Comparison of ENCODE assay signal across 30 mouse cellular contexts in genomic region chr1:40311123-40311522, GRCm38 (mm10). TPM values are rescaled to one million over a fixed set of nuclear protein-coding genes. Genes with fewer than 3 reads are reported as not detected.
DNase-seq lines count a peak whose midpoint lies in the region; ATAC-seq and TF ChIP-seq lines count a peak whose summit lies in the region.
"Had no signal": no experiment of that assay in that cellular context is flagged by ENCODE, and none has a peak within 500 bp of the region (broad histone marks: within the 10 kb centered on the region; RNA-seq: fewer than 3 reads in every experiment).

No protein-coding gene starts in this region.

- H3K36me3 ChIP-seq in liver, postnatal 0 days (replicated peaks; ENCODE audit: insufficient read depth, low read length), result peaks cover 12% of the 10 kb centered on the region
- peaks cover 3% of the 10 kb centered on the region; the same call in 1 of the 2 replicates for H3K36me3 ChIP-seq in liver, embryonic 11.5 days (ENCODE audit: control insufficient read depth, insufficient read depth, low read length)
- H3K36me3 ChIP-seq in midbrain, embryonic 11.5 days (ENCODE audit: control insufficient read depth, insufficient read depth, low read length), result no peaks in the 10 kb centered on the region
- H3K36me3 ChIP-seq in midbrain, postnatal 0 days (ENCODE audit: insufficient read depth, low read length), result no peaks in the 10 kb centered on the region
- H3K36me3 ChIP-seq: forebrain, embryonic 12.5 days; limb, embryonic 12.5 days; midbrain, embryonic 10.5 days; neural tube, embryonic 12.5 days had no signal

- no peaks in the 10 kb centered on the region for H3K9me3 ChIP-seq in liver, postnatal 0 days (ENCODE audit: low read length)
- no peaks in the 10 kb centered on the region for H3K9me3 ChIP-seq in liver, embryonic 11.5 days (ENCODE audit: control insufficient read depth, low read length)
- no peaks in the 10 kb centered on the region for H3K9me3 ChIP-seq in midbrain, embryonic 11.5 days (ENCODE audit: control insufficient read depth, low read length)
- no peaks in the 10 kb centered on the region for H3K9me3 ChIP-seq in midbrain, postnatal 0 days (ENCODE audit: low read length)
- H3K9me3 ChIP-seq: embryonic facial prominence, embryonic 13.5 days; forebrain, embryonic 12.5 days; heart, embryonic 10.5 days; limb, embryonic 12.5 days; midbrain, embryonic 10.5 days; neural tube, embryonic 12.5 days had no signal

- H3K4me3 ChIP-seq in gastrocnemius, adult 2 months, result no peak overlapping the region
- H3K4me3 ChIP-seq in liver, postnatal 0 days (ENCODE audit: low read depth, low read length), result no peak overlapping the region
- no peak overlapping the region for H3K4me3 ChIP-seq in liver, embryonic 11.5 days (ENCODE audit: low read depth, low read length)
- H3K4me3 ChIP-seq in midbrain, embryonic 11.5 days (ENCODE audit: low read depth, low read length), result no peak overlapping the region
- H3K4me3 ChIP-seq in midbrain, postnatal 0 days (ENCODE audit: low read depth, low read length), result no peak overlapping the region
- H3K4me3 ChIP-seq: embryonic facial prominence, embryonic 13.5 days; forebrain, embryonic 12.5 days; heart, embryonic 10.5 days; left cerebral cortex, adult 2 months; limb, embryonic 12.5 days; midbrain, embryonic 10.5 days; myocyte; neural tube, embryonic 12.5 days had no signal

- no peaks in the 10 kb centered on the region for H3K4me1 ChIP-seq in liver, postnatal 0 days (ENCODE audit: insufficient read depth)
- H3K4me1 ChIP-seq in liver, embryonic 11.5 days (replicated peaks; ENCODE audit: control insufficient read depth, insufficient read depth, low read length), result no peaks in the 10 kb centered on the region
- no peaks in the 10 kb centered on the region for H3K4me1 ChIP-seq in midbrain, embryonic 11.5 days (ENCODE audit: control insufficient read depth, insufficient read depth, low read length)
- H3K4me1 ChIP-seq in midbrain, postnatal 0 days (ENCODE audit: insufficient read depth, low read length), result no peaks in the 10 kb centered on the region
- H3K4me1 ChIP-seq: forebrain, embryonic 12.5 days; heart, embryonic 10.5 days; limb, embryonic 12.5 days; midbrain, embryonic 10.5 days; neural tube, embryonic 12.5 days had no signal

- peak; percentile 36 for DNase-seq in gastrocnemius, adult 2 months
- no peak for DNase-seq in gastrocnemius, postnatal 36 days
- DNase-seq in liver, postnatal 0 days, result peak; percentile 55
- DNase-seq in liver, embryonic 11.5 days (ENCODE audit: low spot score), result no peak
- peak; percentile 8 for DNase-seq in midbrain, embryonic 11.5 days (ENCODE audit: low spot score, missing footprints)
- DNase-seq in midbrain, postnatal 0 days (ENCODE audit: low spot score), result no peak
- DNase-seq: adrenal gland, postnatal 25 days; cerebellum, adult 18-20 months; forebrain, postnatal 0 days; gastrocnemius, postnatal 10 days; kidney, adult 9 months; kidney, postnatal 10 days; right cerebral cortex, adult 18-20 months; spleen, adult 18-20 months; thymus, adult 2 months; thymus, postnatal 4 days had no signal

- 63% methylated on average over 3 of the region's 3 CpGs for WGBS in liver, postnatal 0 days (ENCODE audit: insufficient replicate concordance)
- 79% methylated on average over 3 of the region's 3 CpGs for WGBS in liver, embryonic 11.5 days
- 92% methylated on average over 3 of the region's 3 CpGs for WGBS in midbrain, embryonic 11.5 days
- WGBS in midbrain, postnatal 0 days, result 93% methylated on average over 3 of the region's 3 CpGs

- H3K27ac ChIP-seq in gastrocnemius, adult 2 months, result no peak overlapping the region
- H3K27ac ChIP-seq in liver, postnatal 0 days (ENCODE audit: low read depth), result no peak overlapping the region
- H3K27ac ChIP-seq in liver, embryonic 11.5 days (ENCODE audit: low read depth, low read length), result no peak overlapping the region
- H3K27ac ChIP-seq in midbrain, embryonic 11.5 days (ENCODE audit: low read depth, low read length), result no peak overlapping the region
- H3K27ac ChIP-seq in midbrain, postnatal 0 days (ENCODE audit: low read depth, low read length), result no peak overlapping the region
- H3K27ac ChIP-seq: embryonic facial prominence, embryonic 13.5 days; forebrain, embryonic 12.5 days; heart, embryonic 10.5 days; hindbrain, embryonic 14.5 days; left cerebral cortex, adult 2 months; limb, embryonic 12.5 days; liver, embryonic 14.5 days; macrophage; midbrain, embryonic 10.5 days; neural tube, embryonic 12.5 days had no signal

- peak; percentile 81 for ATAC-seq in liver, postnatal 0 days
- no peak for ATAC-seq in liver, embryonic 11.5 days (replicated peaks; ENCODE audit: low FRiP score)
- no peak for ATAC-seq in midbrain, embryonic 11.5 days (ENCODE audit: low FRiP score)
- no peak for ATAC-seq in midbrain, postnatal 0 days (ENCODE audit: low FRiP score)
- no peak for ATAC-seq in CD4-positive, CD25-positive, alpha-beta regulatory T cell, adult 4 months
- ATAC-seq: forebrain, postnatal 0 days; intestine, postnatal 0 days; midbrain, embryonic 16.5 days had no signal

- no peaks in the 10 kb centered on the region for H3K27me3 ChIP-seq in liver, postnatal 0 days (ENCODE audit: insufficient read depth, low read length)
- no peaks in the 10 kb centered on the region for H3K27me3 ChIP-seq in liver, embryonic 11.5 days (replicated peaks; ENCODE audit: control insufficient read depth, insufficient read depth, low read length)
- no peaks in the 10 kb centered on the region for H3K27me3 ChIP-seq in midbrain, embryonic 11.5 days (ENCODE audit: control insufficient read depth, insufficient read depth, low read length)
- H3K27me3 ChIP-seq in midbrain, postnatal 0 days (ENCODE audit: insufficient read depth, low read length), result no peaks in the 10 kb centered on the region
- H3K27me3 ChIP-seq: embryonic facial prominence, embryonic 13.5 days; forebrain, embryonic 12.5 days; limb, embryonic 12.5 days; neural tube, embryonic 12.5 days had no signal

- intact Hi-C loops in gastrocnemius, adult 2 months (cut with DNase I), result no loop called here
- intact Hi-C loops in gastrocnemius, postnatal 36 days (cut with DNase I), result no loop called here

- H3K4me2 ChIP-seq in liver, postnatal 0 days (ENCODE audit: low read depth, low read length), result no peak overlapping the region
- H3K4me2 ChIP-seq in liver, embryonic 11.5 days, result no peak overlapping the region
- no peak overlapping the region for H3K4me2 ChIP-seq in midbrain, embryonic 11.5 days
- H3K4me2 ChIP-seq in midbrain, postnatal 0 days (ENCODE audit: low read depth, low read length, poor library complexity, severe bottlenecking), result no peak overlapping the region
- H3K4me2 ChIP-seq: embryonic facial prominence, embryonic 13.5 days; forebrain, embryonic 12.5 days; hindbrain, embryonic 14.5 days; limb, embryonic 12.5 days; neural tube, embryonic 12.5 days had no signal

- TF ChIP-seq EP300 in liver, postnatal 0 days (IDR thresholded peaks at IDR 0.05; ENCODE audit: low read depth), result no peak

- no peak overlapping the region for H3K9ac ChIP-seq in liver, postnatal 0 days (replicated peaks)
- no peak overlapping the region for H3K9ac ChIP-seq in liver, embryonic 11.5 days (ENCODE audit: low read depth, low read length)
- no peak overlapping the region for H3K9ac ChIP-seq in midbrain, embryonic 11.5 days (ENCODE audit: low read length)
- no peak overlapping the region for H3K9ac ChIP-seq in midbrain, postnatal 0 days (replicated peaks; ENCODE audit: low read length, poor library complexity, severe bottlenecking)
- H3K9ac ChIP-seq: embryonic facial prominence, embryonic 13.5 days; forebrain, embryonic 12.5 days; forebrain, postnatal 0 days; hindbrain, embryonic 14.5 days; limb, embryonic 12.5 days; liver, embryonic 14.5 days; neural tube, embryonic 12.5 days had no signal

- TF ChIP-seq CTCF in gastrocnemius, adult 2 months (IDR thresholded peaks at IDR 0.05), result no peak
- TF ChIP-seq CTCF in liver, postnatal 0 days (IDR thresholded peaks at IDR 0.05; ENCODE audit: low read depth), result no peak
- no peak for TF ChIP-seq CTCF in midbrain, postnatal 0 days (IDR thresholded peaks at IDR 0.05)

RNA-seq across cellular contexts. Expression of gene Il1rl2, which starts 13.3 kb away (rescaled TPM):
- total RNA-seq in gastrocnemius, adult 2 months (2021), result 1 to 10 TPM in 1 of 2 experiments, under 1 TPM in 1; 0.86 to 1.1 TPM
- total RNA-seq in gastrocnemius, postnatal 36 days (2021), result 1 to 10 TPM; 1.3 to 2.0 TPM
- polyA plus RNA-seq in liver, postnatal 0 days (2015; fragmentation: Nextera tagmentation; extraction: Ambion mirVana), result 0.90 and 1.1 TPM in 2 replicates
- 1.7 TPM in 2 replicates for polyA plus RNA-seq in liver, embryonic 11.5 days (2014; fragmentation: Nextera tagmentation; extraction: Ambion mirVana)
- polyA plus RNA-seq in midbrain, embryonic 11.5 days (2014; fragmentation: Nextera tagmentation; extraction: Ambion mirVana), result 0.98 and 1.0 TPM in 2 replicates
- total RNA-seq in midbrain, postnatal 0 days (2014; rRNA removed), result 0.38 and 0.82 TPM in 2 replicates
- 0.47 and 0.84 TPM in 2 replicates for polyA plus RNA-seq in midbrain, postnatal 0 days (2015; fragmentation: Nextera tagmentation; extraction: Ambion mirVana)
- polyA plus RNA-seq in CD4-positive, CD25-positive, alpha-beta regulatory T cell, adult 4 months (2017; shearing (Covaris generic)), result 1 to 10 TPM; 1.4 to 2.0 TPM
- polyA plus RNA-seq: myocyte had no signal

Comparison
In these comparisons a context has a peak if more than half of its experiments do, and no peak if none do; other contexts are left out.
1. DNase-seq: peak in gastrocnemius, adult 2 months (single experiment), liver, postnatal 0 days (single experiment) and midbrain, embryonic 11.5 days (single experiment); none in gastrocnemius, postnatal 36 days (0 of 2), liver, embryonic 11.5 days (single experiment) and midbrain, postnatal 0 days (single experiment).